Mouse (Mus musculus) liver, embryonic 14.5 days (tissue): ENCODE measurements around the gene Klhl18.

Source experiments
- CTCF ChIP-seq: IDR thresholded peaks from 2 replicates; pipeline ENCODE4 v1.5.1; 2016; ENCODE audit warnings: antibody characterized with exemption, low read depth, control low read depth
- EP300 ChIP-seq: IDR thresholded peaks from 2 replicates; pipeline ENCODE4 v1.6.1; 2016; ENCODE audit warnings: antibody characterized with exemption, low read depth

DNA sequence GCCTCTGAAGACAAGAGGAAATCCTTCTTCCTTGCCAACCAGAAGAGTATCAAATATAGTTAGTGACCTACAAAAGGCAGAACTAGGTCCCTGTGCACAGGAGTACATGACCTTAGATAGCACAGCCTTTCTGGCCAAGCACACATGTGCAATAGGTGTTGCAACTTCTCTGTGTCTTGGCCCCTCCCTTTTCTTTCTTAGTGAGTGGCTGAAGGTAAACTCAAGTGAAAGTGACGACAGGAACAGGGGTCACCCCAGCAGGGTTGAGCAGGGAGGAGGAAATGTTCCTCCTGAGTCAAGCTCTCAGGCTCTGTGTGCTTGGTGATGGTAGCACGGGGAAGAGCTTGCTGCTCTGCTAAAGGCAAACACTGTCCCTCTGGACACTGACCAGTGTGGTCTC lies 49.2 kb upstream of the Klhl18 start:
- no peak for TF ChIP-seq CTCF
- no peak for TF ChIP-seq EP300
